Mouse (Mus musculus): ENCODE data around the gene Ppp1r3a.
"Not testable (repeated sequence)": the region's sequence is repeated elsewhere in the genome, so short reads cannot be mapped to it uniquely, and the experiment has no call there.

The Ppp1r3a gene

DNA sequence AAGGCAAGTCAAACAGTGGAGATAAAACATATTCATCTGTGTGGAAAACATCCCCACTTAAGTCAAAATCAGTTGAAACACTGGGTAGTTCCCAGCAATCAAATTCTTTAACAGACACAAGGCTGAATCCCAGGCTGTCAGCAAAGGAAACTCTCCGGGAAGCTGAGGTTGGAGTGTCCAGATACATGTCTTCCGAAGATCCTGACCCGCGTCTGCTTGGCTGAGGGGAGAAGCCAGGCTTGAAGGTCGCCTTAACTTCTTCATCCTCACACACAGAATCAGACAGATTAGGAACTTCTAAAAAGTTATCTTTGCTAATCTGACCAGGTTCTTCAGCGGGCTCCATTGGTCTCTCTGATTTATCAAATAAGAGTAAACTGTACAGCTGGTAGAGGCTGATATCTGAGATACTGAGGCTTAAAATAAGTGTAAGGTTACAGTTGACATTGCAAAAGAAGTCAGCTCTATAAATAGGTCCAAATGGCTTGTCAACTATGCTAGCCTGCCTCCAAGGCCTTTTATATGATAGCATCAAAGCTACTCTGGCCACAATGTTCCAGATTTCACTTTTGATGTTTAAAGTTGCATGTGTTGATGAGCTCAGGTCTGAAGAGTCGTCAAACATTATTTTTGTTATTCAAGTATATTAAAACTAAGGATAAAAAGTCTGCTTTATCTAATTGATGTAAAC, at the start of gene Ppp1r3a:
Ppp1r3a (minus strand) TSS at position 374 of the 691 bp plus-strand sequence.
- DNase-seq, result no peak

DNA sequence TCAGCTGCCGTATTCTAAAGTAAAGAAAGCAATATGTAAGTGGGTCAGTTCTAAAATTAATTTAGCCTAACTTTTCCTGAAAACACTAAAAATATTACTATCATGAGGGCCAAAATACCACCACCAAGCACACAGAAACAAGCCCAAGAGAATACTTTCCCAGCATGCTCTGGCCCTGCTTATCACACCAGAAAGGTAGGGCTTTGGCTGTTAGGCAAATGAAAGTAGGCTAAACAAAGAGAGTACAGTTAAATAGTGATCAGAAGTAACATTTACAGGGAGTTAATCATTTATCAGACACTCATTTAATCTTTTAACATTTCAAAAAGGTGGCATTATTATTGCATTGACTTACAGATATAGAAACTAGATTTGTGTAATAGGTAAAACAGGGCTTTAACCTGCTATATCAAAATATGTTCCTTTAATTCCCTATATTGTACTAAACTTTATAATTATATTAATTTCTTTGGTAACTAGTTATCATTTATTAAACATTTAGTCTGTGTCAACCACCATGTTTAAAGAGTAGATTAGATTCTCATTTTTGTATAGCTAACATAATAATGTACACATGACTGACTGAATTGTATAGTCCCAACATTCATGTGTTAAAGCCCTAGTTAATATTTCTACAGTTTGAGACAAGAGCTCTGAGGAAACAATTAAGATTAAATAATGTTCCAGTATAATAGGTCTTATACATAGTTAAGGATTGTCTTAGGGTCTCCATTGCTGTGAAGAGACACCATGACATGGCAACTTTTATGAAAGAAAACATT, 32.3 kb upstream of the Ppp1r3a start:
- DNase-seq, result no peak

DNA sequence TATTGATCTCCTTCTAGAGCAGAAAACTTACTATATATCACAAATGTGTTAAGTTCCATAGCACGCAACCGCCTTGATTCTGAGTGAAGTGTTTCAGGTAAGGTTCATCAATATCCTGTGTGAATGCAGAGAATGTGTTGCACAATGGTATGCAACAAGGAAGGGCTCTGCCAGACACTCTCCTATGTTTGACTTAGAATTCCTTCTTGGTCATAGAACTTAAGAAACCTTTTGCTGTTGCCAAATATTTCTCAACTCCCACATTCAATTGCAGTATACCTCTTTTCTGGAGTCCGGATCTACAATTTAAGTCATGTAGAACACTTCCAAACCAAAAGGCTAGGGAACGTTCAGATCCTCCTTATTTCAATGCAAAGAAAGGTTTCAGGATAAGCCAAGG, 22.8 kb upstream of the Ppp1r3a start:
- DNase-seq, result no peak

DNA sequence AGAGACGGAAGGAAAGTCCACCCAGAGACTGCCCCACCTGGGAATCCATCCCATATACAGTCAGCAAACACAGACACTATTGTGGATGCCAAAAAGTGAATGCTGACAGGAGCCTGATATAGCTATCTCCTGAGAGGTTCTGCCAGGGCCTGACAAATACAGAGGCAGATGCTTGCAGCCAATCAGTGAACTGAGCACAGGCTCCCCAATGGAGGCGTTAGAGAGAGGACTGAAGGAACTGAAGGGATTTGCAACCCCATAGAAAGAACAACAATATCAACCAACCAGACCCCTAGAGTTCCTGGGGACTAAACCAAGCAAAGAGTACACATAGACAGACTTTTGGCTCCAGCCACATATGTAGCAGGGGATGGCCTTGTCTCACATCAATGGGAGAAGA, 16.6 kb upstream of the Ppp1r3a start:
- DNase-seq, result no peak

DNA sequence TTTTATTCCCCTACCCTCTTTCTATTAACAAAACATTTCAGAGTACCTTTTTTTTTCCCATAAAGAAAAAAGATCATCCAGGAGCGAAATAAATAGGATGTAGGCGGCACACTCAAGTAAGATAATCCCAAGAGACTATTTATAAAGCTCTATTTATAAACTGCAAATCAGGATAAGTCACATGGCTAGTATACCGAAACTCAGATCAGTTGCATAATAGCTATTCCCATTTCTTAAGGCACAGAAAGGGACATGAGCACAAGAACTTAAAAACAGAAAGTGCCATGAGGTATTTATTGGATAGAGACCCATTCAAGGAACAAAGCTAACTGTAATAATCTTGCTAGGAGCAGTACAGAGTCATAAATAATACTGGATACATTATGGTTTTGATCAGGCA, 2.4 kb upstream of the Ppp1r3a start:
- DNase-seq, result no peak

DNA sequence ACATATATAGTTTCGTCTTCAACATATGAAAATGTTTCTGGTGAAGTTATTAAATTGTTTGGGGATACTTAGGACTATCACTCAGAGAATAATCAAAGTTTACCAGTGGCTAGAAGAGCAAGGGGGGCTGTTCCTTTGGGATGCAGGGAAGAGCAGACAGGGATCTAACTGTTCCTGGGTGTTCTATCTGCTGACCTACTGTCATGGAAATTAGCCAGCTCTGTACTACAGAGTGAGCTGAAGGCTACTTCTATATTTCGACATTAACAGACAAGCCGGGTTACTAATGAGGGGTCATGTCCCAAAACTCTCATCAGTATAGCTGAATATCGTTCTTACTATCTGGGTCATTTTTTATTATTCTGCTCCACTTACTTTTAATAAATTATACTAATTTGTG, 1.6 kb downstream of the Ppp1r3a start:
- no peak for DNase-seq

DNA sequence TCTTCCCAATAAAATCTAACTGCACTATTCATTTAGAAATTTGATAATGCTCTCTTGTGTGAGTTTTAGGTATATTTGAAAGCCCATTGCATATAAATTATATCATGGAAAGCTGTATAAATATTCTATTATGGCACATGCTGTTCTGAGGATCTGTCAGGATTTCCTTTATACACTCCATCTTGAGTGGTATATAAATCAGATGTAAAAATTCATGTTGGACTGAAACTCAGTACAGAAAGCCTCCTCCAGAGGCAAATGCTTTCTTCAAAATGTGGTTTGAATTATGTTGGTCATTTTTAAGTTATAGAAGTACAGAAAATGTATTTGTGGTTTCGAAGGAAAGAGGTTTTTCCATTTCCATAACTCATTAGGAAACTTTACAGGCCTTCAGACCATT, 2.9 kb downstream of the Ppp1r3a start:
- DNase-seq, result no peak

DNA sequence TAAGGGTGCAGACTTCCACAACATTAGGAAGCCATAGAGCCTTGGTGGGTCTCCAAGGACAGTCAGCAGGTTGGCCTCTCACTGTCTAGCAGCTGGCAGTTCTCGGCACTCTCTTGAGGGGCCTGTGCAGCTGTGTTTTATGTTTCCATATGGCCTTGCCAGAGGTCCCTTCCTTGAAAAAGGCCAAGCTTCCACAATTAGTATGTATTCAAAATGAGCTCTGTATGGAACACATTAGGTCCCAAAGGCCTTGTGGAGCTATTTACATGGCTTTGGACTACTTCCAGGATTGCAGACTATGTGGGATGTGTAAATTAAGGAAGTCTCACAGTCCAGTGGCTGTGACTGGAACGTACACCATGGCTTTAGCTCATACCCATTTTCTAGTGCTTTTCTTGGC, 8.1 kb downstream of the Ppp1r3a start:
- DNase-seq, result no peak

DNA sequence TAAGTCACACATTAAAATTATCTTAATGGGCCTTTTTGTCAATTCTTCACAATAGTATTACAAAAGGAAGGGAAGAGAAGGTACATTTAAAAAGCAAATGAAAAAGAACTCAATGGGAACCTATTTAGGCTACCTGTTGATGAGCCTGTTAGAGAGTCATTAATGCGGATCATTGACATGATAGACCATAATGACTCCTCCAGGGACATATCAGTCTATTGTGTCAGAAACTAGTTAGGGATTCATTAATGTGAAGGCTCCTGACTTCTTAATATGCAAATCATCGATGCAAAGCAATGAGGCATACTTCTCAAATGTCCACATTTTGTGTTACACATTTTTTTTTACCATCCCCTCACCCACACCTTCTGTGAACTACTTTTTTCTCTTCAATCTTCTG, 19.1 kb downstream of the Ppp1r3a start:
- DNase-seq, result no peak

DNA sequence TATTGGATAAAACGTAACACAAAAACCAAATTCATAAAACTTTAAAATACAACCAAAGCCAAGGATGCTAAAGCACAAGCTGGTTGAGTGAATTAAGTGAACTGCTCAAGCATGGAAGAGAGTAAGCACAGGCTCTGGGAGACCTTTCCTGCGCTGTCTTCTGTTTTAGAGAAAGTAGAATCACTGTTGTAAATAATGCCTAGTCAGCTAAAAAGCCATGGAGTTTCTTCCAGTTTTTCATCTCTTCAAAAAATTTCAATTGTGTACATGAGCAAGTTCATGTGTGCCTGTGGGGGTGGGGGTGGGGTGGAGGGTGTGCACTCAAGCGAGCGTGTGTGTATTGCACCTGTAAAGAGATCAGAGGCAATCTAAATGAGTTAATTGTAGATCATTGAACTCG, 24.1 kb downstream of the Ppp1r3a start:
- no peak for DNase-seq

DNA sequence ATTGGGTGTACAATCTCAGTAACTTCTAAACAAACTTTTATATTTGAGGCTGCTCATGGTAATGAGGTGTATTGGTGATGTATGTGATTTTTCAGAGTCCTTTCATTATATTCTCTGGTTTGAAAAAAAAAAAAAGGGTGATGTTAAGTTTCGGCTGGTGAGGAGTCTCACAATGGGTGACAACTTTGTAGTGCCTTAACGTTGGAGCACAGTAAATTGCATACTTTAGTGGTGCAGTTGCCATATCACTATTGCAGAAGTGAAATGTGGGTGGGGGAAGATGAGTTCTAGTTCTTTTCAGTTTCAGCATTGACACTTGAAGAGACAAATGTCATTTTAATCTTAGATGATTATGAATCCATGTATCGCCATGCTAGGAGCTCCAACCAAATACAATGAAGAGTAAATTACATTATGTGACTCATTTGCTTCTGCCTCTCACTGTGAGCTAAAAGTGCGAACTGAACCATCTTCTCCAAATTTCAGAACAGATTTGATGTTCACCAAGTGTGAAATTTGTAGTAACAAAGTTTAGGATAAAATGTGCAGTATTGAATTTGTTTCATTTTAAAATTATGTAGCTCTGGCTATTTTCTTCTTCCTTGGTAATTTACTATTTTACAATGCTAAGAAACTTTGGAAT, 34.2 kb downstream of the Ppp1r3a start:
- no peak for DNase-seq

DNA sequence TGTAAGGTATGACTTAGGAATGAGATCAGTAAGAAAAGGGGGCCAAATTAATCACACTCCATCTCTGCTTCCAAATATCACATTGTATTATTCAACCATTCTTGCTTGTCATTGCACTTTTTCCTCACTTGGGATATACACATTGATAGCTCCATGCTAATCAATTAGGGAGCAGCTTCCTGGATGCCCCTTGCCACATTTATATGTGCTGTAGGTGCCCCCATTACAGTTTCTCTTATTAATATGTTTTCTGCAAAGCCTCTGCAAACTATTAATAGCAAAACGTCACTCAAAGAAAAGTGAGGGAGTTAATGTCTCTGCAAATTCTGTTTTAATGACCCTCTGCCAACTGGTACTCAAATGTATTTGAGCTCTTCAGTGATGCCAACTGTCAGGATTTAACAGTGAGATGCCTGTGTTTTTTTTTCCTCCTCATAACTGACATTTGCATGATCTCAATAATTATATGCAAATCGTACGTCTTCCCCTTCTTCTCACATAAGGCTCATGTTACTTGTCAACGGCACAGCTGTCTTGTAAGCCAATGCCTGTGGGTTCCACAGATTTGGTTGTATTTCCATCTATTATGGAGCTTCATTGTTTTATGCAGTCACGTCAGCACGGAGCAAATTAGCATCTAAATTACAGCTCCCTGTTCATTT, 34.8 kb downstream of the Ppp1r3a start:
- no peak for DNase-seq

DNA sequence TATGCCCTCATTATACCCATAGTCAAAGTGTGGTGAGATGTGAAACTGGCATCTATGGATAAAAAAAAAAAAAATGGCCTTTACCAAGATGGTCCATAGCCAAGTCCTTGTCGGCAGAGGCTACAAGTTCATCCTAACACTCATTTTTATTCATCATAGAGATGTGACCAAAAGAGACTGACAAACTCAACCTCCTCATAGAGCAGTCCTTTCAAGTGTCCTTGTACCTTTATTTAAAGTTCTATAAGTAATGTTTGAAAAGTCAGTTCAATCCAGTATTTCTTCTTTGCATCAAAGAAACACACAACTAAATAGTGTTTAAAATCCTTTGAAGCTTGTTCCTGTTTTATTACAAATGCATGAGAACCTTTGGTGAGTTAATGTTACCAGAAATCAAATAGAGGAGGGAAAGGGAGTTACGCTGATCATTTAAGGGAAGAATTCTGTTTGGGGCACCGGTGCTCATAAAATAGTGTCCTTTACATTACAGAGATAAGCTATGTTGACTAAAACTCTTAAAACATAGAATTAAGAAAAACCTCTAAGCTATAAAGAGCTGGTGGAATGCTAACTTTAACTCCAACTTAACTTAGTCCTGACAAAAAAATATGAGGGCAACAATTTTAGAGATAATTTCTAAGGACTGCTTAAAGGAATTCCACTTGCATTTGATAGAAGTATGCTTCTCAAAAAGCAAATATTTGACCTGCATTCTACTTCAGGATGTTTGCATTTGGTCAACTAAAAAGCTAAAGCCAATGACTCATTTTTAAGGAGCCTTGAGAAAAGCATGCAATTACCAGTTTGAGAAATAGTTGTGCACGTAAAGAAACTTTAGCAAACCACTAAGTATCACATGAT, 39.7 kb downstream of the Ppp1r3a start:
- DNase-seq, result no peak

DNA sequence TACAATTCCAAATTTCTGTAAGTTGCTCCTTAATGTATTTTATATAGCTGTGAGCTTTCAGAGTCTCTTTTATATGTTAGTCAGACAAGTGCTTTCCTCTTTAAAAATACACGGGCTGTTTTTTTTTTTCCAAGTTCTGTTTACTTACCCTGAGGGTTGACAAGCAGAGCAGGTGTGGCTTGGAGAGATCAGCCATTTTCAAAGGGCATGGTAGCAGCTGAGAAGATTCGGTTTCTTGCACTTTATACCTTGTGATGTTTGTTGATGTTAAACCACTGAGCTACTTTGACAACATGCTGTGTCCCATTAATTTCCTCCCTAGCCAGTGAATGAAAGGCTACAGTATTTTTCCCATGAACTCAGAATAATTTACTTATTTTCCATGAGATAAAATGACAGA, 42.9 kb downstream of the Ppp1r3a start:
- no peak for DNase-seq

DNA sequence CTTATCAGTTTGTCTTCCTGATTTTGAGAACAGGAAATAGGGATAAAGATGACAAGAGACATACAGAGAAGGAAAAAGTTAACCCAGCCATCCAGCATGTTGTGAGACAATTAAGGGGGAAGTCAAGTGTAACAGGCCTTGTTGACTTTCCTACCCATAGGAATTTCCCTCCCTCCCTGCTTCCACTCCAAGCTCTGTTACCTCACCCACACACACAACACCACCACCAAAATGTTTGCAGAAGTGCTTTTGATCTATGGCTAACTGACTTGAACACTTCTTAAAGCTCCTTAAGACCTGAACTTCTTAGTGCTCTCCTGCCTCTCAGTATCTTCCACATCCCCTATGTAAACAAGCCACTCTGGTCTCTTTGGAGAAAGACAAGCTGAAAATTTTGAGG, 55.0 kb downstream of the Ppp1r3a start:
- no peak for DNase-seq

DNA sequence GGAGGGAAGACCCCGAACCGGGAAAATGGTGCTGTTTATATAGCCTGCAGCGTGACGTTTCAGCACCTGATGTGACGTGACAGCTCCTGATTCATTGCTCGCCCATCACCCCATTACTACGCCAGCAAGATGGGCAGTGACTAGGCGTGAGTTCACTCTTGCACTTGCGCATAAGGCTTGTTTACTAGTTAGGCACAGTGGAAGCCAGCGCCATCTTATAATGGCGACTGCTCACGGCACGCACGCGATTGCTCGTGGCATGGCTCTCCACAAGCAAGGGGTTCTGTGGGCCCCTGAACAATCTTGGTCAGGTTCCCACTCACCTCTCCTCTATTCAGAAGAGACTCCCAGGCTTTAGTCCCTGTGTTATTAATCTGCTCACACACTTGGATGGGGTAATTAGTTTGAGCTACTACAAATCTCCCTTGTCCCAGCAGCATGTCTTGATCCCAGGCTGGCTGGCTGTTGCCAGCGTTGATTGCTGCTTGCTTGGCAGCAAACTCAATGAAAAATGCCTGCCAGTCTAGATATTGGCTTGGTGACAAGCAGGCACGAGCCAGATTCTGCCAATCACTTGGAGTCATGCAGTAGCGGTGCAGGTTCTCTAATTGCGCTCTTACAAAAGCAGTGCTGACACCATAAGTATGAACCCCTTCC, 75.7 kb downstream of the Ppp1r3a start:
- not testable (repeated sequence) for DNase-seq

DNA sequence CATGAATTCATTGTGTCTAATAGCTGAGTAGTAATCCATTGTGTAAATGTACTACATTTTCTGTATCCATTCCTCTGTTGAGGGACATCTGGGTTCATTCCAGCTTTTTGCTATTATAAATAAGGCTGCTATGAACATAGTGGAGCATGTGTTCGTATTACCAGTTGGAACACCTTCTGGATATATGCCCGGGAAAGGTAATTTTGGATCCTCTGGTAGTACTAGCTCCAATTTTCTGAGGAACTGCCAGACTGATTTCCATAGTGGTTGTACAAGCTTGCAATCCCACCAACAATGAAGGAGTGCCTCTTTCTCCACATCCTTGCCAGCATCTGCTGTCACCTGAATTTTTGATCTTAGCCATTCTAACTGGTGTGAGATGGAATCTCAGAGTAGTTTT, 86.1 kb downstream of the Ppp1r3a start:
- not testable (repeated sequence) for DNase-seq

DNA sequence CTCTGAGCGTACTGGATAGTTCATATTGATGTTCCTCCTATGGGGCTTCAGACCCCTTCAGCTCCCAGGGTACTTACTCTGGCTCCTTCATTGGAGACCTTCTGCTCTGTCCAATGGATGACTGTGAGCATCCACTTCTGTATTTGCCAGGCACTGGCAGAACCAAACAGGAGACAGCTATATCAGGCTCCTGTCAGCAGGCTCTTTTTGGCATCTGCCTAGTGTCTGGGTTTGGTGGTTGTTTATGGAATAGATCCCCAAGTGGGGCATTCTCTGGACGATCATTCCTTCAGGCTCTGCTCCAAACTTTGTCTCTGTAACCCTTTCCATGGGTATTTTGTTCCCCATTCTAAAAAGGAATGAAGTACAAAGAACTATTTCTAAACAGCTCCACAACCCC, 87.4 kb downstream of the Ppp1r3a start:
- not testable (repeated sequence) for DNase-seq
